Mouse (Mus musculus): ENCODE results near the gene Galnt14.
A peak's percentile ranks its signal among the peaks of the same experiment; 100 is the strongest.

Galnt14 gene

GRCm38 (mm10) chr17:73710042-73710911 is at the start of gene Galnt14:
Galnt14 (minus strand) TSS chr17:73710453.
- peak; percentile 84 to 89 for DNase-seq

- peak; percentile 87 to 89 for DNase-seq
These were observed 33.5 kb upstream of the Galnt14 start for GRCm38 (mm10) chr17:73743681-73744311.

DNA sequence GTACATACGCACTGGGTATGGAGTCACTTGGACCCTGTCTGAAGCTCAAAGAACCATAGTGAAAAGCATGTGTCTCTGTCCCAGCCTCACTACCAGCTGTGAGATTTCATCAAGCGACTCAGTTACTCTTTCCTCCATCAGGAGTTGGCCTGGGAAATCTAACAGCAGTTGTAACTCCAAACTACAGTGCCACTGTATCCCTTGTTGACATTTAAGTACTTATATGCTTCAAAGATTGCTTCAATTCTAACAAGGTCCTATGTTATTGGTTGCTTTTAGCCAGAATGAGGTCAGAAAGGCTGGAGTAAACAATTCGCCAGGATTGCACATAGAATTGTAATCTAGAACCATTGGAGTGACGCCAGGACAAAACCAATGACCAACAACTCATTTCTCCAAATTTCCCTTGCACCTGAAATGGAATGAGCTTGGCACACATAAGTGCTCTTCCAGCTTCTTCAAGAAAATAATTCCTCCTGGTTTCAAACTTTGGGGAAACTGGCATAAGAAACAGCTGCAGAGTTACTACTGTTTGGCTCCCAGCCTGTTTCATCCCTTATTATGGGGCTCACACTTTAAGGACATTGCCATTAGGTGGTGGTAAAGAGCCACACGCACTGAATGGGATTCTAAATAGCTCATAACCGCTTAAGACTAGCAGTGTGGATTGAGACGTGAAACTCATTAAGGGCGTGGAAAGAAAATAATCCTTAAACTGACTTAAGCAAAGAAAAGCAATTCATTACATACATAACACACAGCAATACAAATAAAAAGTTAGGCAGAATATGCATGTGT is 13.8 kb upstream of the Galnt14 start:
- peak; percentile 58 for DNase-seq

DNA sequence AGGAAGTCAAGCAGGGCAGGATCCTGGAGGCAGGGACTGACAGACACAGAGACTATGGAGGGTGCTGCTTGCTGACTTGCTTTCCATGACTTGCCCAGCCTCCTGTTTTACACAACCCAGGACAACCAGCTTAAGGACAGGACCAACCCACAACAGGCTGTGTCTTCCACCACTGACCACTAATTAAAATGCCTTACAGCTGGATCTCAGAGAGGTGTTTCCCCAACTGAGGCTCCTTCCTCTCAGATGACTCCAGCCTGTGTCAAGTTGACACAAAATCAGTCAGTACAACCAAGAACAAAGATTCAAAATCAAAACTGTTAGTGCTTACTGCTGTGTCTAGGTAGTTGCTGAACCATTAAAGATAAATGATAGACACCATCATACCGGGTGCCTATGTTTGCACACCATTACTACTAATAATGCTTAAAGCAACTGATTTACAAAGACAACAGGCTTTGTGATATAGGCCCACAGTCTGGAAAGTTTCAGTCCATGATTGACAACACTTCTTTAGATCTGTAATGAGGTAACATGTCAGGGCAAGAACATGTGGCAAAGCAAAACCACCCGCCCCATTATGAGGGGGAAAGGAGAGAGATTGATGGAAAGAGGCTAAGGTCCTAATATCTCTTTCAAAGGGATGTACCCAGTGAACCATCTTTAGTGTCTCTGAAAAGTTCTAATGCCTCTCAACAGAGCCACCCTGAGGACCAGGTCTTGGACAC is 8.9 kb upstream of the Galnt14 start:
- no peak for DNase-seq

- no peak for DNase-seq
These were observed 6.4 kb upstream of the Galnt14 start for GRCm38 (mm10) chr17:73716684-73717083.

GRCm38 (mm10) chr17:73714440-73715221 is 4.4 kb upstream of the Galnt14 start:
- no peak for DNase-seq

DNA sequence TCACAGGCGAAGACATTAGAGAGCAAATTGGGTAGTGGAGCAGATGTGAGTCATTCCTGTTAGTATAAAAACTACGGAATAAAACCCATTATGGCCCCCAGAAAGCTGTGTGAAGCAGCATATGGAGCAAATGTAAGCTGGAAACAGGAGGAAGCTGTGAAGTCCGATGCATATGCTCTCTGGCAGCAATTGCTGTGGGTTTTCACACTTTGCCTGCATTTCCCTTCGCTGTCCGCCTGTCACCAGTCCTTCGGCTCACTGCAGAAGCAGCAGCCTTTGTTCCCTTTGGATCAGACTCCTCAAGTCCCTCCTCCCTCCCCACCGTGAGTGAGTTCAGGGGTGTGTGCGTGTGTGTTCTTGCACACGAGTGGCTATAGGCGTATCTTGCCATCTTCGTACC is 3.1 kb upstream of the Galnt14 start:
- DNase-seq: no peak

DNA sequence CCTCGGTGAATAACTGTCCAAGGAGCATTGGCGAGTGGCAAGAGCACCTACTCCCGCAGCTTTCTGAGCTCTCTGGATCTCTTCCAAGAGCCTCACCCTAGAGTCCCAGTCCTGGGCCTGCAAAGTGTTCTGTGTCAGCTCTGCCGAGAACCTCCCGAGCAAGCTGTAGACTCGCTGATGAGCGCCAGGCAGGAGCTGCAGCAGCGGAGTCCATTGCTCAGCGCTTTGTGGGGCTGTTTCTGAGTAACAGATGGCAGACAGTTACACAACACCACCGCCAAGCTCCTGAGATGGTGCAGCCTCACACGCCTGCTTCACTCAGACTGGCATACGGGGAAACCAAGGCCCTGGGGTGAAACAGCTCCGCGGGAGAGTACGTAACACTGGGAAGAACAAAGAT is 1.7 kb upstream of the Galnt14 start:
- peak; percentile 52 to 58 for DNase-seq

DNA sequence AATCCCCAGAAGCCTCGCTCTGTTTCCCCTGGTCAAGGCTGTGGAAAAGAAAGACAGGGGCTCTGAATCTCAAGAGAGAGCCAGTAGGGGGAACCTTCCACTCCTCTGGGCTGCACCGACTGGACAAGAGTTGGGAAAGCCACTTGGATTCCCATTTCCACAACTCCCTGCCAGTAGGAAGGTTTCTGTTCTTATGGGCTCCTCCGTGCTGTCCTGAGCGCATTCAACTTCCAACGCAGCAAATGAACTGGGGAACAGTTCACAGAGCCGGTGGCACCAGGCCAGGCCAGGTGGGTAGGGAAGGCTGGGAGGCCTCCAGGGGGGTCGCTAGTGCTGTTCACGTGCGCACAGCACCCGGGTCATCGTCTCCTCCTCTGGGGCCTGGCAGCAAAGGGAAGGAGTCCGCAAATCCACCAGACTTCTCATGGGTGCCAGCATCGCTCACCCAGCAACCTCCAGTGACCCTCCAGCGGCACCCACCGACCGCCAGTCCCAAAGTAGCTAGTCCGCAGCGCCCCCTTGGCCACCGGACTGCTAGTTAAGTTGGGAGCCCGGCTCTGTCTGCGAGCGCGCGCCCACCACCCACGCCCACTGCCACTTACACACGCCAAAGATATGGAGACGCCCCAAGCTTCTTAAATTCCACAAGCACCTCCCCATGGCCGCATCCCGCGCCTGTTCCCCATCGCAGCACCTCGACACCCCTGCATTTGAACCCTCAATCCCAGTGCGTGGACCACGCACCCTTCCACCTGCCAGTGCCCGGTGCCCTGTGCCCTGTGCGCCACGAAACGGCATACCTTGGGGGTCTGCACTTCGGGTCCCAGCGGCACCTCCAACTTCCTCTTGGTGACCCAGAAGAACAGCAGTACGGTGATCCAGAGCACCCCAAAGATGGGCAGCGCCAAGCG is 867 bp downstream of the Galnt14 start:
- peak; percentile 80 to 87 for DNase-seq

DNA sequence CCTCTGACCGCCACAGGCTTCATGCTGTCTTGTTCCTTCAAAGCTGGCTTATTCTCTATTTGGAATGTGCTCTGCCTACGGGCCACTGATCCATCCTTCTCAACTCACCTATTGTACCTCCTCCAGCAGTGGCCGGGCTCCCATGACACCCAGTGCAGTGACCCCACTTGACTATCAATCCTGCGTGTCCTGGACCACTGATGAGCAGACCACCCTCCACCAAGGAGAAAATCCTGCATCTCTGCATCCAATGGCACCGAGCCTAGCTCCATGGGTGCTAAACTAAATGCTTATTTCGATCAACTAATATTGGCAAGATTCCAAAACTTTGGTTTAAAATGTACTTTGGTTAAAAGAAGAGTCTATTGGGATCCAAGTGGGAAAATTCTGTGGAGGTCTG is 1.8 kb downstream of the Galnt14 start:
- DNase-seq: peak in 1 of 2 experiments; percentile 50

GRCm38 (mm10) chr17:73703571-73703970 is 6.7 kb downstream of the Galnt14 start:
- DNase-seq: peak; percentile 54 to 56

DNA sequence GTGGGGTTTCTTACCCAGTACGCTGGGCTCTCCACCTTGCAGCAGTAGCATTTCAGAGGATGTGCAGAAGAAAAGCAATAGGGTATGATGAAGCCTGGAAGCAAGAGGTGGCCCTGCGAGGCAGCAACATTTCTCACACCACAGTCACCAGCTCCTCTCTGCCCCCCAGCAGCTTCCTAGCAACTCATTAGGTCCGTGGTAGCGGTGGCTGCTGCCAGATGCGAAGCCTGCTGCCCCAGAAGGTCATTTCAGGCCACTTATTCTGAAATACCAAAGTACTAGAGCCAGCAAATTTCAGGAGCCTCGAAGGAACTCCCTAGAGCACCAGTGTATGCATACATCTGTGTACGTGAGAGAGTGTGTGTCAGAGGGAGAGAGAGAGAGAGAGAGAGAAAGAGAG is 9.2 kb downstream of the Galnt14 start:
- DNase-seq: peak; percentile 61 to 63

DNA sequence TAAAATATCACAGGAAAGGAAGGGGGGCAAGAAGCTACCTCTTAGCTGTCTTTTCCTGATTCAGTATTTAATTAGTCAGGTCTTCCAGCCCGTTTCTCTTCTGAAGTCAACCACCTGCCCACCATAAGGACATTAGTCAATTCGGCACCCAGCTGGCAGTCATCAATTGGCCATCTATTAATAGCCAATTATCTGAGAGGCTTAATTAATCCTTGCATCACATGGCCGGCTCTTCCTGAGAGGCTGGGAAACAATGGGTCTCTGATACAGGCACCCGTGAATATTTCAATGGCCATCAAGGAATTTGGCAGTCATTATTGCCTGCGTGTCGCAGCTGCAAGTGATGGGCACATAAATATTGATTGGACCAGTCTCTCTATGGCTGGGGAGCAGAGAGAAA is 10.4 kb downstream of the Galnt14 start:
- no peak for DNase-seq

DNA sequence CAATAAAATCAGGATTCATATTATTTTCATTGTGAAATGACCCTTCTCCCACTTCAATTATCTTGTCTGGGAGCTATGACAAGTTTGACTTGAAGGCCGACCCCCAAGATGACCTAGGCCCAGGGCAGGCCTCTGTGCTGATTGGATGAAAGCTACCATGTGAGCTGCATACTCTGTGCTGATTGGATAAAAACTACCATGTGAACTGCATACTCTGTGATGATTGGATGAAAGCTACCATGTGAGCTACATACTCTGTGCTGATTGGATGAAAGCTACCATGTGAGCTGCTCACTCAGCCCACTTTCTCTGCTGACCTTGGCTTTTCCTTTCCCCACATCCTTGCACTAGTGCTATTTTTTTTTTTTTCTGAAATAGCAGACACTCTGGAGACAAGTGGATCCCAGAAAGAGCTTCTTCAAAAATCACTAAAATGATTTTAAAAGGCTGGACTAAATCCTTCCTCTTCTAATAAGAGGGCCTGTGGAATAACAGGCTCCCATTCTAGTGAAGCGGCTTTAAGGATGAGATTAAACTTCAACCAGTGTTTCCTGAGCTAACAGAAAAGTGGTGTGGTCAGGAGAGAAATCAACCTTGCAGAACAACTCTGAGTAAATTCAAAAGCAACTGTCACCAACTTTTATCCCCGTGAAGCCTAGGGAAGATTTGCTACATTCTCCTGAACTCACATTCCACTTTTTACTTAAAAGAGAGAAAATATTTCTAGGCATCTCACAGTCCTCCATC is 15.9 kb downstream of the Galnt14 start:
- peak in 1 of 2 experiments; percentile 59 for DNase-seq

DNA sequence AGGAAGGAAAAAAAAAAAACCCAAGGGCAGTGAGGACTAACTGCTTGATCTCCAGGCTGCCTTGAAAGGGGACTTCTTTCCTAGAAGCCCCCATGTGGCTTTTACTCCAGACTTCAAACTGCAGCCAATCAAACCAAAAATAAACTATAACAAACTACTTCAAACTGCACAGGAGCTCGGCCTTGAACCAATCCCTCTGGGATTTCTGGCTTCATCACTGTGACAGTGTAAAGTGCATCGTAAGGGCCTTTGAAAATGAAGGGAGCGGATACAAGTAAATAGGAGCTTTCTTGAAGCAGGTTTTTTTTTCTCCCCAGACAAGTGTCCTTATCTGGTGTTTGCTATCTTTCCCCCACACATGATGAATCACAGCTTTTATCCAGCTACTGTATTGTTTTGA is 22.0 kb downstream of the Galnt14 start:
- no peak for DNase-seq

GRCm38 (mm10) chr17:73686292-73686691 is 24.0 kb downstream of the Galnt14 start:
- no peak for DNase-seq

- DNase-seq: no peak
These were observed 25.5 kb downstream of the Galnt14 start for GRCm38 (mm10) chr17:73684746-73685145.

DNA sequence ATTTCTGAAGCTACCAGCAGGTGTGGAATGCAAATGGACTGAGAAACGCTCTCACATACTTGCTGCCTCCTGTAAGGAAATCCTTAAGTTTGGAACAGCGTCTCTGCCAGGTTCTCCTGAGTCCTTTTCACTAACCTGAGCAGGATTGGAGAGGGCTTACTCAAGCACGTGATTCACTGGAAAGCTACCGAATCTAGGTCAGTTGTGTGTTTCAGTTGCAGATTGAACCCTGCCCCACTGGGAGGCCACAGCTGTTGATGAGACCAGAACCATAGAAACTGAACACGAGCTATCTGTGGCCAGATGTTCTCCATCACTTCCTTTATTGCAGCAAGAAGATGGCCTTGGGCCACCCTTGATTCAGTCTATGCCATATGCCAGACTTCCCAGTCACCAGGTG is 38.3 kb downstream of the Galnt14 start:
- peak; percentile 48 to 49 for DNase-seq

DNA sequence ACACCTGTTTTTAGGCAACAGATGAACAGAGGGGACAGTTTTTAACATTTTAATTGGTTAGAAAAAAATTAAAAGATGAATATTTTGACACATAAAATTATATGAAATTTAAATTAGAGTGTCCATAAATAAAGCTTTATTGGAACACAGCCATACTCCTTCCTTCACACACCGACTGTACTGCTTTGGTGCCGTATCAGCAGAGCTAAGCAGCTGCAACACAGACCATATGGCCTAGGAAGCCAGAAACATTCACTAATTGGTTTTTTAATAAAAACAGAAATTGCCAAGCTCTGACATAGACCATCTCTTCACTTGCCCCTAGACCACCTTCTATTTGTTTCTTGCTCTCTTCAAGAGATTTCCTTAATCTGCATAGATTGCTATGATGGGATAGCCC is 40.2 kb downstream of the Galnt14 start:
- no peak for DNase-seq

DNA sequence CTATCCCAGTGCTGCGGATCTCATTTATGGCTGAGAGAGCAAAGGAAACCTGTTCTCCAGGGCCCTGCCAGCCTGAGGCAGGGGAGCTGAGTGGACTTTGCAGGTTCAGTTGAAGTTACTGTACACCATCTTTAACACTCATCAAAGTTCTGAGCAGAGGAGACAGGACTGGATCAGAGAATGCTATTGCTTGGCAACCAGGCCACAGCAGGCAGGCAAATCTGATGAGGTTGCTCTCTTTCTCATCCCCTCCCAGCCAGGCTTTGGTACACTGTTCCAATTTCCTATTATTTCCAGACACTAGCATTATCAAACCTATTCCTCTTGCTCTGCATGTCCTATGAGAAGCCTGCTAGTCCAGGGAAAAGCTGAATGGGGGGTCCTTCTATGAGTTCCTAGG is 41.3 kb downstream of the Galnt14 start:
- DNase-seq: no peak

Data from kidney, postnatal 36 days (tissue).